Comparison of ENCODE assay signal across 10 mouse cellular contexts in the genomic region with DNA sequence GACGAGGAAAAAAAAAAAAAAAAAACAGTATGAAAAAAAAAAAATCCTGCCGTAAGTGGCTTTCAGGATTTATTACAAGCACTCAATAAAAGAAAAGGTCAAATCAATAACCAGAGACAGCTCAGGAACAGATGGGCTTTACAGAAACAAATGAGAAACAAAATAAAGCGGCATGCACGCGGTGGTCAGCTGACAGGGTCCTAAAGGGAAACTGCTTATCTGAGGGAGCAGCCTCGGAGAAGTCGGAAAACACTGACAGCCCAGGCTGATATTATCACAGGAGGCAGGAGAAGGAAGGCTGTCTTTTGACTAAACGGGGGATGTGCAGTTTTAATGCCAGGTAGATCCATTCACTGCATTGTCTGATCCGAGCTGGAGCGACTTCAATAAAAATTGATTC.
DNase-seq lines count a peak whose midpoint lies in the region; ATAC-seq lines count a peak whose summit lies in the region.
"Had no signal": no experiment of that assay in that cellular context is flagged by ENCODE, and none has a peak within 500 bp of the region (broad histone marks: within the 10 kb centered on the region; RNA-seq: fewer than 3 reads in every experiment).

No protein-coding gene starts in this region.

- no peak for DNase-seq in heart, embryonic 10.5 days (ENCODE audit: low spot score)
- DNase-seq in heart, postnatal 36 days, result no peak
- peak; percentile 59 for DNase-seq in embryo, embryonic 11 days
- no peak for DNase-seq in thymus, postnatal 14 days
- no peak for DNase-seq in layer of hippocampus, adult 8-10 months (ENCODE audit: low spot score in 2 of 2)
- no peak for DNase-seq in gastrocnemius, postnatal 36 days
- DNase-seq: left cerebral cortex, postnatal 4 days; thymus, adult 2 months had no signal

- peak overlapping the region; percentile 37 for H3K9ac ChIP-seq in hindbrain, embryonic 15.5 days
- H3K9ac ChIP-seq in midbrain, embryonic 13.5 days (replicated peaks), result peak overlapping the region; percentile 50; the same call in 1 of the 2 replicates

- WGBS in heart, embryonic 10.5 days, result 33% methylated on average over 10 of the region's 10 CpGs
- WGBS in hindbrain, embryonic 15.5 days, result 37% methylated on average over 10 of the region's 10 CpGs
- 43% methylated on average over 10 of the region's 10 CpGs for WGBS in midbrain, embryonic 13.5 days

- peak overlapping the region; percentile 52; the same call in 1 of the 2 replicates for H3K27ac ChIP-seq in heart, embryonic 10.5 days
- no peak overlapping the region for H3K27ac ChIP-seq in hindbrain, embryonic 15.5 days (replicated peaks)
- H3K27ac ChIP-seq in midbrain, embryonic 13.5 days, result no peak overlapping the region

- H3K27me3 ChIP-seq in heart, embryonic 10.5 days (ENCODE audit: insufficient read depth, poor library complexity, severe bottlenecking), result no peaks in the 10 kb centered on the region
- no peaks in the 10 kb centered on the region for H3K27me3 ChIP-seq in hindbrain, embryonic 15.5 days
- no peaks in the 10 kb centered on the region for H3K27me3 ChIP-seq in midbrain, embryonic 13.5 days

- no peaks in the 10 kb centered on the region for H3K9me3 ChIP-seq in heart, embryonic 10.5 days
- no peaks in the 10 kb centered on the region for H3K9me3 ChIP-seq in hindbrain, embryonic 15.5 days
- H3K9me3 ChIP-seq in midbrain, embryonic 13.5 days, result no peaks in the 10 kb centered on the region

- ATAC-seq in hindbrain, embryonic 15.5 days (ENCODE audit: low FRiP score, low read depth), result peak; percentile 40; the same call in 1 of the 2 replicates
- ATAC-seq in midbrain, embryonic 13.5 days, result peak; percentile 73

- intact Hi-C loops in heart, postnatal 36 days (cut with DNase I), result no loop called here
- intact Hi-C loops in gastrocnemius, postnatal 36 days (cut with DNase I), result no loop called here

- H3K4me2 ChIP-seq in hindbrain, embryonic 15.5 days, result peak overlapping the region; percentile 60
- H3K4me2 ChIP-seq in midbrain, embryonic 13.5 days (replicated peaks), result peak overlapping the region; percentile 47

- H3K36me3 ChIP-seq in heart, embryonic 10.5 days, result peaks cover 57% of the 10 kb centered on the region
- peaks cover 17% of the 10 kb centered on the region; the same call in 1 of the 2 replicates for H3K36me3 ChIP-seq in hindbrain, embryonic 15.5 days
- peaks cover 29% of the 10 kb centered on the region for H3K36me3 ChIP-seq in midbrain, embryonic 13.5 days

- peaks cover 14% of the 10 kb centered on the region for H3K4me1 ChIP-seq in heart, embryonic 10.5 days
- peaks cover 6% of the 10 kb centered on the region; the same call in 1 of the 2 replicates for H3K4me1 ChIP-seq in hindbrain, embryonic 15.5 days (replicated peaks)
- H3K4me1 ChIP-seq in midbrain, embryonic 13.5 days (replicated peaks), result peaks cover 13% of the 10 kb centered on the region

- peak overlapping the region; percentile 37 for H3K4me3 ChIP-seq in heart, embryonic 10.5 days
- H3K4me3 ChIP-seq in hindbrain, embryonic 15.5 days, result peak overlapping the region; percentile 39
- H3K4me3 ChIP-seq in midbrain, embryonic 13.5 days (replicated peaks), result peak overlapping the region; percentile 37
